Mouse (Mus musculus): Measurements from ENCODE around the gene Arhgef3. TPM values are rescaled to one million over a fixed set of nuclear protein-coding genes. Genes with fewer than 3 reads are reported as not detected.

Gene Arhgef3
- 6.6 and 7.6 TPM in 2 replicates for polyA plus RNA-seq (2016; fragmentation: Nextera tagmentation; extraction: Ambion mirVana)

GRCm38 (mm10) chr14:27114362-27115274, at the start of gene Arhgef3:
Gene Arhgef3, plus strand, starts transcription at chr14:27114899.
- Histone ChIP-seq H3K4me3 (peak within 1 kb of the TSS; percentile 48), H3K4me1 (peaks cover 12% of the 10 kb centered on the region), H3K9ac (peak within 1 kb of the TSS; percentile 48), H3K27me3 (peaks cover 51% of the 10 kb centered on the region), H3K36me3 (no peaks in the 10 kb centered on the region), H3K27ac (no peak within 1 kb of the TSS), H3K9me3 (replicated peaks) (no peaks in the 10 kb centered on the region), H3K4me2 (replicated peaks) (peak within 1 kb of the TSS; percentile 97)
- WGBS, result 1% methylated on average over 55 of the region's 58 CpGs
- peak; percentile 63 for ATAC-seq (ENCODE audit: low FRiP score)

- no peak overlapping the region; the same call in 1 of the 2 replicates for H3K9ac ChIP-seq
- WGBS, result 4% methylated on average over 9 of the region's 9 CpGs
These were observed 48.3 kb upstream of the Arhgef3 start for GRCm38 (mm10) chr14:27066171-27066929.

GRCm38 (mm10) chr14:27067866-27068271, 46.8 kb upstream of the Arhgef3 start:
- no peak overlapping the region for H3K4me3 ChIP-seq
- no peaks in the 10 kb centered on the region; the same call in 1 of the 2 replicates for H3K27me3 ChIP-seq
- no peak for ATAC-seq (ENCODE audit: low FRiP score)
- no peaks in the 10 kb centered on the region for H3K9me3 ChIP-seq (replicated peaks)
- H3K27ac ChIP-seq, result peak overlapping the region; percentile 40
- no peaks in the 10 kb centered on the region for H3K36me3 ChIP-seq
- peak overlapping the region; percentile 17; the same call in 1 of the 2 replicates for H3K4me2 ChIP-seq (replicated peaks)
- peaks cover 71% of the 10 kb centered on the region for H3K4me1 ChIP-seq
- WGBS, result 19% methylated on average over 6 of the region's 6 CpGs
- no peak overlapping the region for H3K9ac ChIP-seq

More at GRCm38 (mm10) chr14:27066171-27066929, 48.3 kb upstream of the Arhgef3 start:
- H3K9me3 ChIP-seq (replicated peaks), result no peaks in the 10 kb centered on the region
- no peaks in the 10 kb centered on the region for H3K36me3 ChIP-seq
- peak overlapping the region; percentile 30 for H3K4me2 ChIP-seq (replicated peaks)
- H3K4me1 ChIP-seq, result peaks cover 65% of the 10 kb centered on the region
- H3K4me3 ChIP-seq, result no peak overlapping the region
- H3K27ac ChIP-seq, result peak overlapping the region; percentile 72
- ATAC-seq (ENCODE audit: low FRiP score), result peak; percentile 80
- H3K27me3 ChIP-seq, result no peaks in the 10 kb centered on the region; the same call in 1 of the 2 replicates

- no peaks in the 10 kb centered on the region for H3K36me3 ChIP-seq
- H3K4me1 ChIP-seq, result peaks cover 85% of the 10 kb centered on the region
- H3K27ac ChIP-seq, result peak overlapping the region; percentile 48
- WGBS, result 40% methylated on average over 8 of the region's 8 CpGs
- H3K27me3 ChIP-seq, result no peaks in the 10 kb centered on the region; the same call in 1 of the 2 replicates
- no peak overlapping the region for H3K4me3 ChIP-seq
- ATAC-seq (ENCODE audit: low FRiP score), result no peak
- H3K9ac ChIP-seq, result no peak overlapping the region
- H3K4me2 ChIP-seq (replicated peaks), result no peak overlapping the region
- no peaks in the 10 kb centered on the region for H3K9me3 ChIP-seq (replicated peaks)
These were observed 45.1 kb upstream of the Arhgef3 start for GRCm38 (mm10) chr14:27069434-27070097.

GRCm38 (mm10) chr14:27070128-27070527, 44.6 kb upstream of the Arhgef3 start:
- no peak overlapping the region for H3K4me2 ChIP-seq (replicated peaks)
- H3K4me3 ChIP-seq, result no peak overlapping the region
- H3K36me3 ChIP-seq, result no peaks in the 10 kb centered on the region
- H3K27me3 ChIP-seq, result no peaks in the 10 kb centered on the region; the same call in 1 of the 2 replicates
- peak overlapping the region; percentile 48 for H3K27ac ChIP-seq
- H3K9ac ChIP-seq, result no peak overlapping the region
- ATAC-seq (ENCODE audit: low FRiP score), result no peak
- 37% methylated on average over 3 of the region's 3 CpGs for WGBS
- no peaks in the 10 kb centered on the region for H3K9me3 ChIP-seq (replicated peaks)
- H3K4me1 ChIP-seq, result peaks cover 90% of the 10 kb centered on the region

GRCm38 (mm10) chr14:27070758-27071157, 43.9 kb upstream of the Arhgef3 start:
- Histone ChIP-seq H3K27ac (no peak overlapping the region), H3K4me2 (replicated peaks) (no peak overlapping the region; the same call in 1 of the 2 replicates), H3K4me3 (no peak overlapping the region), H3K9ac (no peak overlapping the region), H3K27me3 (no peaks in the 10 kb centered on the region; the same call in 1 of the 2 replicates), H3K36me3 (no peaks in the 10 kb centered on the region), H3K4me1 (peaks cover 91% of the 10 kb centered on the region), H3K9me3 (replicated peaks) (no peaks in the 10 kb centered on the region)
- 25% methylated on average over 9 of the region's 9 CpGs for WGBS
- no peak for ATAC-seq (ENCODE audit: low FRiP score)

GRCm38 (mm10) chr14:27071985-27072384, 42.7 kb upstream of the Arhgef3 start:
- WGBS, result 22% methylated on average over 3 of the region's 3 CpGs
- no peak for ATAC-seq (ENCODE audit: low FRiP score)
- no peak overlapping the region for H3K4me2 ChIP-seq (replicated peaks)
- H3K27ac ChIP-seq, result no peak overlapping the region
- no peaks in the 10 kb centered on the region for H3K9me3 ChIP-seq (replicated peaks)
- H3K4me1 ChIP-seq, result peaks cover 87% of the 10 kb centered on the region
- no peak overlapping the region for H3K9ac ChIP-seq
- no peaks in the 10 kb centered on the region; the same call in 1 of the 2 replicates for H3K27me3 ChIP-seq
- no peak overlapping the region for H3K4me3 ChIP-seq
- no peaks in the 10 kb centered on the region for H3K36me3 ChIP-seq

GRCm38 (mm10) chr14:27075084-27075483, 39.6 kb upstream of the Arhgef3 start:
- Histone ChIP-seq H3K9me3 (replicated peaks) (no peaks in the 10 kb centered on the region), H3K27ac (no peak overlapping the region), H3K4me3 (no peak overlapping the region), H3K27me3 (no peaks in the 10 kb centered on the region; the same call in 1 of the 2 replicates), H3K4me1 (peaks cover 57% of the 10 kb centered on the region), H3K4me2 (replicated peaks) (no peak overlapping the region), H3K9ac (no peak overlapping the region), H3K36me3 (no peaks in the 10 kb centered on the region)
- ATAC-seq (ENCODE audit: low FRiP score), result no peak
- 77% methylated on average over 6 of the region's 6 CpGs for WGBS

- Histone ChIP-seq H3K36me3 (no peaks in the 10 kb centered on the region), H3K4me2 (replicated peaks) (no peak overlapping the region), H3K27me3 (no peaks in the 10 kb centered on the region; the same call in 1 of the 2 replicates), H3K4me1 (peaks cover 47% of the 10 kb centered on the region), H3K4me3 (no peak overlapping the region), H3K27ac (no peak overlapping the region), H3K9ac (no peak overlapping the region), H3K9me3 (replicated peaks) (no peaks in the 10 kb centered on the region)
- peak; percentile 66 for ATAC-seq (ENCODE audit: low FRiP score)
- 58% methylated on average over 8 of the region's 8 CpGs for WGBS
These were observed 38.7 kb upstream of the Arhgef3 start for GRCm38 (mm10) chr14:27075909-27076521.

- Histone ChIP-seq H3K36me3 (no peaks in the 10 kb centered on the region), H3K4me1 (peaks cover 44% of the 10 kb centered on the region), H3K27me3 (no peaks in the 10 kb centered on the region; the same call in 1 of the 2 replicates), H3K4me2 (replicated peaks) (no peak overlapping the region), H3K27ac (no peak overlapping the region), H3K9ac (no peak overlapping the region), H3K4me3 (no peak overlapping the region), H3K9me3 (replicated peaks) (no peaks in the 10 kb centered on the region)
- no peak for ATAC-seq (ENCODE audit: low FRiP score)
- 92% methylated on average over 2 of the region's 2 CpGs for WGBS
These were observed 38.2 kb upstream of the Arhgef3 start for GRCm38 (mm10) chr14:27076522-27076920.

- H3K27ac ChIP-seq, result no peak overlapping the region
- H3K9me3 ChIP-seq (replicated peaks), result no peaks in the 10 kb centered on the region
- H3K9ac ChIP-seq, result no peak overlapping the region
- no peak overlapping the region for H3K4me3 ChIP-seq
- ATAC-seq (ENCODE audit: low FRiP score), result no peak
- 73% methylated on average over 5 of the region's 5 CpGs for WGBS
- no peaks in the 10 kb centered on the region for H3K36me3 ChIP-seq
- no peaks in the 10 kb centered on the region for H3K27me3 ChIP-seq
- no peaks in the 10 kb centered on the region for H3K4me1 ChIP-seq
- H3K4me2 ChIP-seq (replicated peaks), result no peak overlapping the region
These were observed 33.0 kb upstream of the Arhgef3 start for GRCm38 (mm10) chr14:27081536-27082275.

Data from hindbrain, embryonic 12.5 days (tissue).